17 mouse cellular contexts compared by ENCODE assay signal in genomic region chr3:154700735-154701134, GRCm38 (mm10). TPM values are rescaled to one million over a fixed set of nuclear protein-coding genes. Genes with fewer than 3 reads are reported as not detected.
DNase-seq lines count a peak whose midpoint lies in the region; ATAC-seq lines count a peak whose summit lies in the region.
"Had no signal": no experiment of that assay in that cellular context is flagged by ENCODE, and none has a peak within 500 bp of the region (broad histone marks: within the 10 kb centered on the region; RNA-seq: fewer than 3 reads in every experiment).

No protein-coding gene starts in this region.

- peaks cover 19% of the 10 kb centered on the region for H3K4me1 ChIP-seq in kidney, embryonic 15.5 days
- peaks cover 3% of the 10 kb centered on the region; the same call in 1 of the 2 replicates for H3K4me1 ChIP-seq in hindbrain, embryonic 16.5 days (ENCODE audit: control insufficient read depth, insufficient read depth, low read depth, low read length)
- no peaks in the 10 kb centered on the region for H3K4me1 ChIP-seq in midbrain, embryonic 13.5 days (replicated peaks)

- no peak overlapping the region for H3K4me2 ChIP-seq in kidney, embryonic 15.5 days
- H3K4me2 ChIP-seq in hindbrain, embryonic 16.5 days (ENCODE audit: low read length), result no peak overlapping the region
- no peak overlapping the region for H3K4me2 ChIP-seq in midbrain, embryonic 13.5 days (replicated peaks)
- H3K4me2 ChIP-seq: heart, embryonic 15.5 days had no signal

- H3K9ac ChIP-seq in kidney, embryonic 15.5 days, result no peak overlapping the region
- no peak overlapping the region for H3K9ac ChIP-seq in hindbrain, embryonic 16.5 days (ENCODE audit: low read depth, low read length)
- no peak overlapping the region for H3K9ac ChIP-seq in midbrain, embryonic 13.5 days (replicated peaks)
- H3K9ac ChIP-seq: heart, embryonic 15.5 days; liver, postnatal 0 days had no signal

- no peak overlapping the region for H3K27ac ChIP-seq in kidney, embryonic 15.5 days
- no peak overlapping the region for H3K27ac ChIP-seq in hindbrain, embryonic 16.5 days (ENCODE audit: low read depth, low read length)
- no peak overlapping the region for H3K27ac ChIP-seq in midbrain, embryonic 13.5 days
- H3K27ac ChIP-seq: embryonic facial prominence, embryonic 10.5 days; heart, embryonic 15.5 days had no signal

- H3K36me3 ChIP-seq in kidney, embryonic 15.5 days, result no peaks in the 10 kb centered on the region
- no peaks in the 10 kb centered on the region for H3K36me3 ChIP-seq in hindbrain, embryonic 16.5 days (ENCODE audit: control insufficient read depth, insufficient read depth, low read length)
- no peaks in the 10 kb centered on the region for H3K36me3 ChIP-seq in midbrain, embryonic 13.5 days
- H3K36me3 ChIP-seq: embryonic facial prominence, embryonic 10.5 days; heart, embryonic 15.5 days had no signal

- no peaks in the 10 kb centered on the region for H3K9me3 ChIP-seq in kidney, embryonic 15.5 days (replicated peaks)
- no peaks in the 10 kb centered on the region for H3K9me3 ChIP-seq in hindbrain, embryonic 16.5 days (ENCODE audit: control insufficient read depth, low read length)
- no peaks in the 10 kb centered on the region for H3K9me3 ChIP-seq in midbrain, embryonic 13.5 days
- H3K9me3 ChIP-seq: embryonic facial prominence, embryonic 10.5 days; heart, embryonic 15.5 days had no signal

- 0 out of 2 replicates have a peak, but pooled peaks cover 6% of the 10 kb centered on the region for H3K27me3 ChIP-seq in kidney, embryonic 15.5 days
- no peaks in the 10 kb centered on the region for H3K27me3 ChIP-seq in hindbrain, embryonic 16.5 days (replicated peaks; ENCODE audit: control insufficient read depth, insufficient read depth, low read length)
- H3K27me3 ChIP-seq in midbrain, embryonic 13.5 days, result no peaks in the 10 kb centered on the region
- H3K27me3 ChIP-seq: heart, embryonic 15.5 days had no signal

- H3K4me3 ChIP-seq in kidney, embryonic 15.5 days (replicated peaks), result no peak overlapping the region
- no peak overlapping the region for H3K4me3 ChIP-seq in hindbrain, embryonic 16.5 days (ENCODE audit: low read length)
- no peak overlapping the region for H3K4me3 ChIP-seq in midbrain, embryonic 13.5 days (replicated peaks)
- H3K4me3 ChIP-seq: embryonic facial prominence, embryonic 10.5 days; erythroblast, embryonic 14.5 days; heart, embryonic 15.5 days had no signal

- 28% methylated on average over 2 of the region's 2 CpGs for WGBS in kidney, embryonic 15.5 days
- 44% methylated on average over 2 of the region's 2 CpGs for WGBS in hindbrain, embryonic 16.5 days
- 71% methylated on average over 2 of the region's 2 CpGs for WGBS in midbrain, embryonic 13.5 days

- peak; percentile 83 for ATAC-seq in kidney, embryonic 15.5 days (replicated peaks; ENCODE audit: low FRiP score)
- ATAC-seq in hindbrain, embryonic 16.5 days, result peak; percentile 73
- no peak for ATAC-seq in midbrain, embryonic 13.5 days
- ATAC-seq: forebrain, embryonic 14.5 days; liver, postnatal 0 days had no signal

- DNase-seq in kidney, postnatal 10 days, result no peak
- DNase-seq in right cerebral cortex, adult 18-20 months, result peak; percentile 33
- DNase-seq in right cerebral cortex, postnatal 10 days (ENCODE audit: low spot score in 2 of 2), result no peak
- DNase-seq in retina, postnatal 1 day, result peak; percentile 25
- DNase-seq in urinary bladder, postnatal 25 days (ENCODE audit: low spot score), result no peak
- DNase-seq: heart, adult 18-20 months; kidney, adult 18-20 months; liver, postnatal 0 days; right cerebral cortex, postnatal 4 days; thymus, postnatal 36 days had no signal

RNA-seq across cellular contexts. Expression of gene Erich3, which starts 37.1 kb away (rescaled TPM):
- 0.10 TPM in 1 of 2 replicates, not detected in the other for polyA plus RNA-seq in kidney, embryonic 15.5 days (2015; fragmentation: Nextera tagmentation; extraction: Ambion mirVana)
- 2.3 and 2.4 TPM in 2 replicates for polyA plus RNA-seq in hindbrain, embryonic 16.5 days (2015; fragmentation: Nextera tagmentation; extraction: Ambion mirVana)
- polyA plus RNA-seq in midbrain, embryonic 13.5 days (2015; fragmentation: Nextera tagmentation; extraction: Ambion mirVana), result 2.2 and 2.5 TPM in 2 replicates
- polyA plus RNA-seq: erythroblast, embryonic 14.5 days; liver, postnatal 0 days had no signal

Comparison
In these comparisons a context has a peak if more than half of its experiments do, and no peak if none do; other contexts are left out.
1. DNase-seq: peak in right cerebral cortex, adult 18-20 months (single experiment) and retina, postnatal 1 day (single experiment); none in kidney, postnatal 10 days (single experiment), right cerebral cortex, postnatal 10 days (0 of 2) and urinary bladder, postnatal 25 days (single experiment).